Comparison of ENCODE assay signal across 11 mouse cellular contexts in genomic region chr14:58480454-58480853, GRCm38 (mm10).
"Had no signal": no experiment of that assay in that cellular context is flagged by ENCODE, and none has a peak within 500 bp of the region (broad histone marks: within the 10 kb centered on the region; RNA-seq: fewer than 3 reads in every experiment).

No protein-coding gene starts in this region.

- H3K36me3 ChIP-seq: kidney, embryonic 15.5 days; limb, embryonic 12.5 days; liver, embryonic 13.5 days; midbrain, embryonic 12.5 days had no signal

- H3K27me3 ChIP-seq: kidney, embryonic 15.5 days; limb, embryonic 12.5 days; liver, embryonic 13.5 days; megakaryocyte, embryonic 14.5 days; midbrain, embryonic 12.5 days had no signal

- H3K4me2 ChIP-seq: kidney, embryonic 15.5 days; limb, embryonic 12.5 days; liver, embryonic 13.5 days; midbrain, embryonic 12.5 days had no signal

- H3K4me3 ChIP-seq: kidney, embryonic 15.5 days; layer of hippocampus, adult 2 months; limb, embryonic 12.5 days; liver, embryonic 13.5 days; megakaryocyte, embryonic 14.5 days; midbrain, embryonic 12.5 days had no signal

- H3K9ac ChIP-seq: kidney, embryonic 15.5 days; limb, embryonic 12.5 days; liver, embryonic 13.5 days; liver, postnatal 0 days; midbrain, embryonic 12.5 days had no signal

- H3K4me1 ChIP-seq: limb, embryonic 12.5 days; liver, embryonic 13.5 days; megakaryocyte, embryonic 14.5 days; midbrain, embryonic 12.5 days had no signal

- H3K9me3 ChIP-seq: kidney, embryonic 15.5 days; limb, embryonic 12.5 days; liver, embryonic 13.5 days; midbrain, embryonic 12.5 days had no signal

- ATAC-seq: liver, postnatal 0 days had no signal

- H3K27ac ChIP-seq: kidney, embryonic 15.5 days; layer of hippocampus, adult 2 months; limb, embryonic 12.5 days; liver, embryonic 13.5 days; macrophage; midbrain, embryonic 12.5 days had no signal

- DNase-seq: liver; liver, embryonic 13.5 days; liver, postnatal 0 days; right cerebral cortex, postnatal 14 days; thymus, postnatal 4 days had no signal
